Mouse (Mus musculus) large intestine, adult 2 months (tissue): ENCODE measurements at regions not wholly inside any gene's neighbourhood (a gene's known extent, or its start where the extent isn't known, plus 50 kb on each side); places are given as distances from the start of the nearest gene placed in this dataset.

Experiments
- DNase-seq: peaks from one replicate; pipeline ENCODE4 v3.0.0-alpha.2; 2012; ENCODE audit warnings: low read depth, low spot score
- WGBS: fragments of 180-500 bp; shearing (Covaris S2); methylation state at CpG from one replicate; pipeline ENCODE4 v1.1.7; 2018; 5-methylcytosine and 5-hydroxymethylcytosine counted together

DNA sequence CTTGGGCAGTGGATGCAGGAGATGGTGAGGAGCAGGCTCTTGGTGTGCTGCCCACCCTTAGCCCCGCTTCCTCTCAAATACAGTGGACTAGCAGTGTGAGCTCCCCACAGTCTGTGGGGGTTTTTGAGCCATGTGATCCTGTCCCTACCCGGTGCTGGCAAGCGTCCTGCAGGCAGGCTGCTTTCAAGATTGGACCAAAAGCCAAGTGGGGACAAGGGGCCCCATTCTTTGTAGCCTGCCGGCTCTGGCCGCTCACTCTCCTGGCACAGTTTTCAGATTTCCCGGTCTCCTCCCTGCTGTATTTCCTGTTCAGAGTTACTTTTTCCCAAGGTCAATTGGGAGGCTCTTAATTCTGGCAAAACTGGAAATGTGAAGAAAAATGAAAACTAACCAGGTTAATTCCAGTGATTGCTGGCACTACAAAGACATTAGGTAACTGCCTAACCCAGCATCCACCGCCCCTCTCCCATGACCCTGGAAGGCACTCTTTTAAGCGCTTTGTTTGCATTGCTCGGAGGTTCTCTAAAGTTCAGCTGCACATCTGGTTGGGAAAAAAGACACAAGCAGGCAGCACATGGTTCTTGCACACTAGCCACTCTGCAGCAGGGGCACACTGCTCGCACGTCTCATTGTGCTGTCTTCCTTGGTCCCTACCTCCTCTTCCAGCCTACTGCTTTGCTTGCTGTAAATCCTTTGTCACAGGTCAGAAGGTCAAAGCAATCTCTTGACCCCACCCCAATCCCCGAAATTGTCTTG is 105.6 kb downstream of the Rassf10 start:
- 11% methylated on average over 12 of the region's 12 CpGs for WGBS
- peak; percentile 44 for DNase-seq

DNA sequence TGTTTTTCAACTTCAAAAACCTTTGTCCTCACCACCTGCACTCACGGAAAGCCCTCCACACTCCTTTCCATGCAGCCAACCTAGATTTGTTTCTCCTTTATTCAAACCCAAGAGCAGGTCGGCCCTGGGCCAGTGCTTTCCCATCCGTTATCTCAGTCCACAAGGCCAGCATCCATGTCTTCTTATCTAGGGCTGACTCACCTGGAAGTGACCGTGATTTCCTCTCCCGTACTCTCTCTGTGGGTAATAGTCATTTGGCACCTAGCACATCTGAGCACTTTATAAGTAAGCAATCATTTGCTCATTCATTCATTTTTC is 106.2 kb downstream of the Rassf10 start:
- WGBS = 26% methylated on average over 5 of the region's 5 CpGs
- DNase-seq = no peak

DNA sequence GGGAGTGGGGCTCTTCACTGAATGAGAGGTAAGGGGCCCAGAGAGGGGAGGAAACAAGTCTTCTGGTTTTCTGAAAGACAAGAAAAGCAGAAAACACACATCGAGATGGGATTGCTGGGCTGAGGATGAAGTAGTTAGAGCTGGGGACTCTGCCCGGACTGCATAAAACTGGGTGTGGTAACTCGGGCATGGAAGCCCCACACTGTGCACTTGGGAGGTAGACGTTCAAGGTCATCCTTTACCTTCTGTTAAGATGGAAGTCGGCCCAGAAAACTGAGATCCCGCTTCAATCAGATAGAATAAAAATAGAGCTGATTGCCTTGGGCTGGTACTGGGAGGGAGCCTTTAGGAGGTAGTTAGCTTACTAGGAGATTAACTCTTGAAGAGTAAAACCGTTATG is 107.2 kb downstream of the Rassf10 start:
- 34% methylated on average over 7 of the region's 7 CpGs for WGBS
- no peak for DNase-seq

DNA sequence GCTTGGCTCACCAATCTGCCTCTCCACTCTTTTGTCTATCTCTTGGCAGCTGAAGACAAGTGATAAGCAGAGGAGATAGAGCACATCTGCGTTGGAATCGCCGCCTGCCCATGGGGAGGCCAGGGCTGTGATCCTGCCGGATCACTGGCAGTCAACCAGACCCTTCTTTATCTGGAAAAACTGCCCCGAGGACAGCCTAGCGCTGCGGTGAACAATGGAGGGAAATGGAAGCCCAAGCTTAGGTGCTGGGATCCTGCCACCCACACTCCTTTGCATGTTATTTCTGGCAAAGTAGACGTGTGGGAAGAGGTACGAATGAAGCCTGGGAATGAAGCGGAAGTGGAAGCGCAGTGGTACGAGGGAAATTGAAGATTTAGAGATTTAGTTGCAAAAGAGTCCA is 112.8 kb downstream of the Rassf10 start:
- no peak for DNase-seq
- WGBS = 89% methylated on average over 12 of the region's 12 CpGs

- no peak for DNase-seq
- 98% methylated on average over 6 of the region's 6 CpGs for WGBS
These were observed 114.5 kb downstream of the Rassf10 start for GRCm38 (mm10) chr7:113068296-113068695.

- no peak for DNase-seq
- 65% methylated on average over 4 of the region's 4 CpGs for whole genome bisulfite sequencing
These were observed 115.7 kb downstream of the Rassf10 start for GRCm38 (mm10) chr7:113069336-113069924.

- DNase-seq = no peak
- WGBS = 38% methylated on average over 1 of the region's 1 CpGs
These were observed 117.7 kb downstream of the Rassf10 start for GRCm38 (mm10) chr7:113071418-113071817.

DNA sequence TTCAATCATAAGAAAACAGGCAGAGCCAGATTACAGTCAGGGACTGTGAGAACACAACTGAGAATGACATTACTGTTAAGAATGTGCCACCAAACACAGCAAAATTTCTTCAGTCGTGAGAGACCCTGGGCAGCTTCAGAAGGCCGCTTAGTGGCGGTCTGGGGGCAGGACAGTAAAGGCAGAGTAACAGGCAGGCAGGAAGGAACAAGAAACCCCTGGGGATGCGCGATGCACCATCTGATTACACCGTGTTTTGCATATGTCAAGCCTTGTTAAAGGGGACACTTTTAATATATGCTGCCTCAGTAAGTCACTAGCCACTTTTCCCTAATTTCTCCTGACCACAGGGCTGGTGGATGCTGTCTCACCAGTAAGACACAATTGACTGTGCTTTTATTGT is 120.0 kb downstream of the Rassf10 start:
- DNase-seq = no peak
- 70% methylated on average over 6 of the region's 6 CpGs for WGBS

DNA sequence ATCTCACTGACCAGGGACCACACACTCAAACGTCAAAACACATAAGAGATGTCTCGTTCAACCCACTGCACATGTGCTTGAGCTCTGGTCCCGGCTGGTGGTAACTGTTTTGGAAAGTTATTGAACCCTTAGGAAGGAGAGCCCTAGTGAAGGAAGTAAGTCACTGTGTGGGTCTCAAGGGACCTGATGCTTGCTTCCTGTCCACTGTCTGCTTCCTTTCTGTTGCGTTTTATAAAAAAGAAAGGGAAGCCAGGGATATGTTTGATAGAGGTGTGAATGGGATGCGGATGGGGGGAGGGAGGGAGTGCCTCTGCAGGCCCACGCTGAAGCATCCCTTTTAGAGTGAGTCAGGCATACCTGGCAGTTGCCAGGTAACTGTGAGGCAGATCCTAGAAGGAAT is 121.6 kb downstream of the Rassf10 start:
- 70% methylated on average over 6 of the region's 6 CpGs for whole genome bisulfite sequencing

GRCm38 (mm10) chr7:113076243-113076642 is 122.5 kb downstream of the Rassf10 start:
- 68% methylated on average over 7 of the region's 7 CpGs for WGBS
- DNase-seq = no peak

More for the DNA sequence above, 121.6 kb downstream of the Rassf10 start:
- no peak for DNase-seq

DNA sequence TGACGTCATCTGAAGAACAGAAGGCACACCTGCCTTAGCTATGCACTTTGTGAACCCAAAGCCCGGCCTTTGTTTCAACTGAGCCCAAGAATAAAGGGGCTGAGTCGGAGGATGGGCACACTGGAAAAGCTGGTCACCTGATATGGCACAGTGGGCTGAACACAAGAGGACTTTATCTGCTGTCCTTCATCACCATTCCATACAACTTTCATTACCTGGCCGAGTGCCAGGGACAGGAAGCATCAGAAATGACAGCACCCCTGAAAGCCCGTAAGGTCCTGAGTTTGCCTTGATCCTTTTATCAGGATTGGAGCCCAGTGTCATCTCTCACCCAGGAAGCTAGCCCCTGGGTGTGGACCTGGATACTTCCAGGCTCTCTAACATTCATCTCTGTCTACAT is 126.1 kb upstream of the Arntl start:
- no peak for DNase-seq
- 47% methylated on average over 5 of the region's 5 CpGs for WGBS

DNA sequence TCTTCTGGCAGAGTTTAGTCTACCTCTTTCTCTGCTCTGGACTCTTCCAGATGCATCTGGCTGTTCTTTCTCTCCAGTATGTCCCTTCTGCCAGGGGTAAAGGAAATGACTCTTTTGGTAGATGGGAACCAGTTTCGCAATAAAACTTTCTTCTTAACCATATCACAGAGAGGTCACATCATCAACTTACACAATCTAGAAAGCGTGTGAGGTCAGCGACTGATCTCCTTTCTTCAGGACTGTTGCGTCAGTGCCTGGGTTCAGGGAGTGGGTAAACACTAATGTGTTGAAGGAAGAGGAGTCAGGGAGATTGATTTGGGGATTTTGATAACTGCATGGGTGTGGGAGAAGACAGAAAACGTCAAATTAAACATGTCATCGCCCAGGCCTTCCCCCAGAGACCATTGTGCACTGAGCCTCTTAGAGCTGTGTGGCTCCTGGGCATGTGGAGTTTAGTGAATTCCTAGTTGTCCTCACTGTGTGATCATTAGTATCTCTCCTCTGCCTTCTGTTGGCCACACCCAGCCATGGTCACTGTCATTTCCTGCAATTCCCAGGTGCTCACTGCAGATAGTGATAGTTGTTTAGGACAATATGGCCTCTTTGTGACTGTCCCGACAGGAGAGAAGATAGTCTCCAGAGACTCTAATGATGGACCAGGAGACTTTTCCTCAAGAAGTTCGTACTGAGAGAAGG is 122.2 kb upstream of the Arntl start:
- DNase-seq = no peak
- 75% methylated on average over 8 of the region's 8 CpGs for WGBS

DNA sequence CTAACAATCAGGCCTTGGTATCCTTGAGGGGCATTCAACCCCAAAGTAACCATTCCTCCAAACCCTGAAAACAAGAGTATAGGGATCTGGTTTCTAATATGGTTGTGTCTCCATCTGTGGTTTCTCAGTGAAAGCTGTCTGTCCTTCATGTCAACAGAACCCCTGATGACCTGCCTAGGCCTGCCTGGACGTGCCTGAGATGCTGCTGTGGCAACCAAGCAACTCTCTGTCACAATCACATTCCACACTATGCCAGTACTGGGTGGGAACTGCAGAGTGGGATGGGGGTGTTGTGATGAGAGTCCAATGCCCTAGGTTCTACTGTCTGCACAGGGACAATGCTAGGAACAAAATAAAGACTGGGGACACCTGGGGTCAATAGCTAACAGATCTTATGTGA is 121.1 kb upstream of the Arntl start:
- no peak for DNase-seq
- WGBS = 73% methylated on average over 1 of the region's 1 CpGs

- no peak for DNase-seq
- WGBS = 43% methylated on average over 5 of the region's 5 CpGs
These were observed 119.6 kb upstream of the Arntl start for GRCm38 (mm10) chr7:113087646-113088045.

- DNase-seq = no peak
- WGBS = 81% methylated on average over 4 of the region's 4 CpGs
These were observed 118.2 kb upstream of the Arntl start for GRCm38 (mm10) chr7:113089044-113089443.

- DNase-seq = no peak
- 42% methylated on average over 5 of the region's 5 CpGs for WGBS
These were observed 113.3 kb upstream of the Arntl start for GRCm38 (mm10) chr7:113093931-113094330.

DNA sequence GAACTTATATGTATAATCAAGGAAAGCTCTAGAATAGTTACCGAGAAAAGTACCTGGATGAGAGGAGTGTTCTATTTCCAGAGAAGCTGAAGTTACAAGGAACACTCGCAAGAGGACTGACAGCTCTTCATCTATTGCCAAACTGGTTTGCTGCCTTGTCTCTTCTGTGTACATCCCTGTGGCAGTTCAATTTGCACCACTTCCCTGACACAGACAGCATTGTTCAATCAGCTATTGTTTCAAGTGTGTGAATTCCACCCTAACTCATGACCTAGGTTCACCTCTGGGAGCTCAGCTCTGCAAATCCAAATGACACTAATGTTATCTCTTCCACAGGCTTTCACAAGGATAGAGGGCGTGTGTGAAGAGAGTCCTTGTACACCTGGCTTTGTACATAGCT is 112.2 kb upstream of the Arntl start:
- WGBS = 83% methylated on average over 3 of the region's 3 CpGs
- no peak for DNase-seq

DNA sequence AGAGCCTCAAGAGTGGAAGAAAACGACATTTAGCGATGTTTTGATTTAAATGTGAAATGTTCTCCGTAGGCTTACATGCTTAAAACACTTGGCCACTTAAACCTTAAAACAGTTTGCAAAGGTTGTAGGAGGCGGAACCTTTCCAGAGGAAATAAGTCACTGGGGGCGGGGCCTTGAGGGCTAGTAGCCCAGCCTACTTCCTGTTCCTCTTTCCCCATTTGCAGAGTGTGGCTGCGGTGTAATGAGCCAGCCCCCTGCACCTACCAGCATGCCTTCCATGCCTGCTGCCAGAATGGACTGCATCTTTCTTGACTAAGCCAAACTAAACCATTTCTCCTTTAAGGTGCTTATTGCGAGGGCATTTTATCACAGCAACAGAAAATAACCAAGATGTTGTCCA is 103.0 kb upstream of the Arntl start:
- no peak for DNase-seq
- 90% methylated on average over 7 of the region's 7 CpGs for WGBS

DNA sequence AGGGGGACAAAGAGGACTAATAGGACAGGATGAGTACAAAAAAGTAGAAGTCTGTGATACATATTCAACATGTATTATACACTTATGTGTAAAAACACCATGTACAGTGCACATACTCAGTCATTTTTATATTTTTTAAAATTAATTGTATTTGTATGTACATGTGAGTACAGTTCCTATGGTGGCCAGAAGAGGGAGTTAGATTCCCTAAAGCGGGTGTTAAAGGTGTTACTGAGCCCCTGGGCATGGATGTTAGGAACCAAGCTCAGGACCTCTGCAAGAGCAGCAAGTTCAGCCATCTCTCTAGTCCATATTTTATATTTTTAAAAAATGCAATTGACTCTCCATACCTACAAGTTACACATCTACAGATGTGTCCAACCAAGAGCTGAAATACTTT is 101.9 kb upstream of the Arntl start:
- no peak for DNase-seq
- WGBS = 48% methylated on average over 1 of the region's 1 CpGs

GRCm38 (mm10) chr7:113106731-113107130 is 100.5 kb upstream of the Arntl start:
- 87% methylated on average over 7 of the region's 7 CpGs for WGBS
- no peak for DNase-seq

DNA sequence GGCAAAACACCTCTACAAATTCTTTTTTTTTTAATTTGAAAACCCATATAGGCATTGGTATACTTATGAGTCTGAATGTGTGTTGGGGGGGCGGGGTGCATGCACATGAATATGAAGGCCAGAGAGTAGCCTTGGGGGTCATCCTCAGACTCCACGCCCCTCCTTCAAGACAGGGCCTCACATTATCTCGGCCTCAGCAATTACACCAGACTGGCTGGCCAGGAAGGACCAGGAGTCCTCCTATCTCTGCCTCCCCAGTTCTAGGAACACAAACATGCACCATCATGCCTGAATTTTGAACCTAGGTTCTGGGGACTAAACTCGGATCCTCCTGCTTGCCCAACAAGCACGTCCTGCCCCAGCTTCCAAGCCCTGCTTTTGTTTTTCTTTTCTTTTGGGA is 99.3 kb upstream of the Arntl start:
- WGBS = 83% methylated on average over 5 of the region's 5 CpGs
- no peak for DNase-seq
